Mouse (Mus musculus): Measurements from ENCODE around the gene Zdhhc3. TPM values are rescaled to one million over a fixed set of nuclear protein-coding genes. Genes with fewer than 3 reads are reported as not detected.
A peak's percentile ranks its signal among the peaks of the same experiment; 100 is the strongest.

The Zdhhc3 gene
- total RNA-seq (2021) = 10 to 100 TPM; 64.2 to 80.4 TPM
- long read RNA-seq, experiment 1, full-length matches to known transcripts = 34 of 55 reads
- long read RNA-seq, experiment 1, partial matches to known transcripts = 1 of 55 reads
- long read RNA-seq, experiment 1, other reads (novel, unspliced or antisense) = 20 of 55 reads
- long read RNA-seq, experiment 2, full-length matches to known transcripts = 19 of 33 reads
- long read RNA-seq, experiment 2, partial matches to known transcripts = 1 of 33 reads
- long read RNA-seq, experiment 2, other reads (novel, unspliced or antisense) = 13 of 33 reads

- peak; percentile 90 to 93 for DNase-seq
These were observed at the start of gene Zdhhc3, which contains the start of gene Exosc7 for GRCm38 (mm10) chr9:123112805-123113521. Zdhhc3 (minus strand) TSS chr9:123113205. Exosc7 (plus strand) TSS chr9:123113215.

GRCm38 (mm10) chr9:123161792-123162191, 48.8 kb upstream of the Zdhhc3 start:
- no peak for DNase-seq

- DNase-seq = peak; percentile 69 to 77
These were observed 46.3 kb upstream of the Zdhhc3 start for GRCm38 (mm10) chr9:123159330-123159729.

GRCm38 (mm10) chr9:123158125-123158836, 45.3 kb upstream of the Zdhhc3 start:
- DNase-seq = no peak

GRCm38 (mm10) chr9:123157699-123158098, 44.7 kb upstream of the Zdhhc3 start:
- no peak for DNase-seq

- peak; percentile 63 to 77 for DNase-seq
These were observed 43.9 kb upstream of the Zdhhc3 start for GRCm38 (mm10) chr9:123156910-123157361.

- no peak for DNase-seq
These were observed 40.1 kb upstream of the Zdhhc3 start for GRCm38 (mm10) chr9:123153121-123153520.

- DNase-seq = no peak
These were observed 39.0 kb upstream of the Zdhhc3 start for GRCm38 (mm10) chr9:123152026-123152425.

GRCm38 (mm10) chr9:123151561-123151960, 38.6 kb upstream of the Zdhhc3 start:
- no peak for DNase-seq

- DNase-seq = peak; percentile 12 to 45
These were observed 37.4 kb upstream of the Zdhhc3 start, which contains the start of gene Clec3b for GRCm38 (mm10) chr9:123150241-123151020. Clec3b (plus strand) TSS chr9:123150946.

- no peak for DNase-seq
These were observed 35.4 kb upstream of the Zdhhc3 start for GRCm38 (mm10) chr9:123148430-123148829.

GRCm38 (mm10) chr9:123139887-123140614, 27.0 kb upstream of the Zdhhc3 start:
- DNase-seq = no peak

GRCm38 (mm10) chr9:123138891-123139474, 26.0 kb upstream of the Zdhhc3 start:
- DNase-seq = peak; percentile 38 to 55

- DNase-seq = no peak
These were observed 24.1 kb upstream of the Zdhhc3 start for GRCm38 (mm10) chr9:123136953-123137682.

- DNase-seq = no peak
These were observed 20.0 kb upstream of the Zdhhc3 start for GRCm38 (mm10) chr9:123132994-123133393.

GRCm38 (mm10) chr9:123127663-123128062, 14.7 kb upstream of the Zdhhc3 start:
- DNase-seq = no peak

- no peak for DNase-seq
These were observed 11.5 kb upstream of the Zdhhc3 start for GRCm38 (mm10) chr9:123124413-123124981.

- DNase-seq = peak; percentile 33 to 47
These were observed 10.8 kb upstream of the Zdhhc3 start for GRCm38 (mm10) chr9:123123571-123124412.

GRCm38 (mm10) chr9:123123017-123123416, 10.0 kb upstream of the Zdhhc3 start:
- DNase-seq = no peak
